Mouse (Mus musculus): ENCODE measurements around the gene Mroh8.

GRCm38 (mm10) chr2:157220108-157220507 is 59.2 kb downstream of the Mroh8 start:
- TF ChIP-seq CTCF (IDR thresholded peaks at IDR 0.05 in 2 of 3, conservative IDR thresholded peaks at IDR 0.05 in 1 of 3; ENCODE audit: control insufficient read depth in 1 of 3, insufficient read depth in 1 of 3, low read depth in 2 of 3, low read length in 3 of 3, poor library complexity in 1 of 3, severe bottlenecking in 1 of 3) = no peak
- TF ChIP-seq BHLHE40 (IDR thresholded peaks at IDR 0.05; ENCODE audit: borderline replicate concordance, low read depth, low read length) = no peak
- TF ChIP-seq CHD1 (IDR thresholded peaks at IDR 0.05; ENCODE audit: low read depth, low read length) = no peak
- no peak for TF ChIP-seq NELFE (IDR thresholded peaks at IDR 0.05; ENCODE audit: low read depth, low read length)
- TF ChIP-seq MYC (IDR thresholded peaks at IDR 0.05; ENCODE audit: low read depth, low read length) = no peak
- TF ChIP-seq POLR2A (IDR thresholded peaks at IDR 0.05; ENCODE audit: control insufficient read depth in 1 of 2, insufficient read depth in 1 of 2, low read depth in 1 of 2, low read length in 2 of 2, poor library complexity in 1 of 2) = no peak
- TF ChIP-seq MAFK (IDR thresholded peaks at IDR 0.05; ENCODE audit: borderline replicate concordance, low read depth, low read length) = no peak
- TF ChIP-seq GATA1 (IDR thresholded peaks at IDR 0.05; ENCODE audit: low read depth, low read length) = no peak
- TF ChIP-seq JUND (IDR thresholded peaks at IDR 0.05; ENCODE audit: low read depth, low read length) = no peak
- TF ChIP-seq ZC3H11A (IDR thresholded peaks at IDR 0.05; ENCODE audit: low read depth, low read length) = no peak
- no peak for TF ChIP-seq USF1 (IDR thresholded peaks at IDR 0.05; ENCODE audit: low read depth, low read length)
- no peak for TF ChIP-seq POLR2AphosphoS5 (IDR thresholded peaks at IDR 0.05; ENCODE audit: borderline replicate concordance, low read depth, low read length)
- no peak for TF ChIP-seq NRF1 (IDR thresholded peaks at IDR 0.05; ENCODE audit: insufficient read depth, low read depth, low read length, poor library complexity, severe bottlenecking)
- TF ChIP-seq MAZ (IDR thresholded peaks at IDR 0.05; ENCODE audit: low read depth, low read length) = no peak
